Mouse (Mus musculus) adipocyte (in vitro differentiated cells): Measurements from ENCODE around the gene Trem1.
A peak's percentile ranks its signal among the peaks of the same experiment; 100 is the strongest.

ENCODE experiments used
- DNase-seq: peaks from one replicate; pipeline ENCODE4 v3.0.0-alpha.2; 2016; ENCODE audit warnings: low spot score

The Trem1 gene

GRCm38 (mm10) chr17:48232518-48232917 lies at the start of gene Trem1:
TSS of gene Trem1 (plus strand) at chr17:48232768.
- no peak for DNase-seq

DNA sequence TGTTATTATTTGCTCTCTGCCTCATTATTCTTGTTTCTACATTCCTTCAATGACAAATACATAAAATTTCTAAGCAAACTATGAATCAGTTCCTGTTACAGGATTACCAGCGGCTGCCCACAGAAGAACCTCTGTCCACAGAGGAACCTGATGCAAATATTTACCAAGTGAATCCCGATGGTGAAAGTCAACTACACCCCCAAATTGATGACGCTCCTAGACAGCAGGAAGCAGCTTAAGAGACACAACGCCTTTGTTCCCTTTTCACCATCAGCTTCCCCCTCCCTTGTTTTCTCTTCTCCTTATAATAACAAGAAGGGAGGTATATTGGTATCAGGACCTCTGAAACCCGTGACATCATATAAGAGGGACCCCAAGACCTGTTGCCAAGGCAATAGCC lies 47.3 kb upstream of the Trem1 start:
- DNase-seq: no peak

- no peak for DNase-seq
Measured at GRCm38 (mm10) chr17:48192366-48192765, 40.2 kb upstream of the Trem1 start.

DNA sequence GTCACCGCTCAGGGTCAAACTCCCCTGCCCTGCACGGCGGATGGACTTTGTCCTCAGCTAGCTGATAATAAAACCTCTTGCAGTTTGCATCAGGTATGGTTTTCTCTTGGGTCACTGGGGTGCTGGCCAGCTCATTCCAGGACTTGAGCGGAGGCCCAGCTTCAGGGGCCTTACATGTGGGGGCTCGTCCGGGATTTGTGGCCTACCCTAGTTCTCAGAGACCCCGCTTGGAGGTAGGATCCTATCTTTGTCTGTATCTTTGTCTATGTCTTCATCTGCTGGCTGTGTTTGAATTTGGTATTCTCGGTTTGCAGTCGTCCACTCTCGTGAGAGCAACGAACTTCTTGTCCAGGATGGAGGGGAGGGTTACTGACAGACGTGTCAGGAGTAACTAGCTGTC lies 29.5 kb upstream of the Trem1 start:
- no peak for DNase-seq

DNA sequence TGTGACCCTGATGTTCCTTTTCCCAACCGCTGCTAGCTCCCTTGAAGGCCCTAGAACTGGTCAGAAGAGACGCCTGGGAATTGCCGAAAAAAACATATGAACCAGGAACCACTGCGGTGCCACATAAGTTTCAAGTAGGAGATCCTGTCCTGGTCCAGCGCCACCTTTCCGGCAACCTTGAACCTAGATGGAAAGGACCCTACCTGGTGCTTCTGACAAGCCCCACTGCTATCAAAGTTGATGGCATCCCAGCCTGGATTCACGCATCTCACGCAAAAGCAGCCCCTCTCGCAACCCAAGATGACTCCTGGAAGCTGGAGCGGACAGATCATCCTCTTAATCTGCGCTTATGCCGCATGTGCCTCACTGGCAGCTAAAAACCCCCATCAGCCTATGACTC lies 20.0 kb upstream of the Trem1 start:
- no peak for DNase-seq

DNA sequence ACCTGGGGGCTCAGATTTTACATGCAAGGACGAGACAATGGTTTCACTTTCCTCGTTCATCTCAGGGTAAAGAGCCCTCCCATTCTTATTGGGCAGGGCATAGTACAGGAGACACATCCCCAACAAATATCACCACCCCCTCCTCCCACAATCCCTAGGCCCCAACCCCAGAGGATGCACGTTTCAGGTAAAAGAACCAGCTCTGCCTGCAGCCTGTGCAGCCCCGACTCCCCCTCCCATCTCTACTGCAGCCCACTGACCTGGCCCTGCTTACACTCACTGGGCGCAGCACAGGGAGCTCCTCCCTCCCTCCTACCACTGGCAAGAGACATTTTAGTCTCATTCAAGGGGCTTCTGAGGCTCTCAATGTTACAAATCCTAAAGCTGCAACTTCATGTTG lies 19.1 kb upstream of the Trem1 start:
- DNase-seq: no peak

DNA sequence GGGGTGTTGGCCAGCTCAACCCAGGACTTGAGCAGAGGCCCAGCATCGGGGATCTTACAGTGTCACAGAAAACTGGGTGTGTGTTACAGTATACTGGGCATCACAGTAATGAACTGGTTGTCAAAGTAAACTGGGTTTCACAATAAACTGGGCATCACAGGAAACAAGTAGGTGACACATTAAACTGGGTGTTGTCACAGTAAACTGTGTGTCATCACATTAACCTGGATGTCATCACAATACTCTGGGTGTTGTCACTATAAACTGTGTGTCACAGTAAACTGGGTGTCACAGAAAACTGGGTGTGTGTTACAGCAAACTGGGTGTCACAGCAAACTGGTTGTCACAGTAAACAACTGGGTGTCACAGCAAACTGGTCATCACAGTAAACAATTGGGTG lies 17.1 kb upstream of the Trem1 start:
- DNase-seq: no peak

GRCm38 (mm10) chr17:48230680-48231079 lies 1.9 kb upstream of the Trem1 start:
- no peak for DNase-seq

- DNase-seq: no peak
Measured at GRCm38 (mm10) chr17:48233789-48234188, 1.2 kb downstream of the Trem1 start.

GRCm38 (mm10) chr17:48234550-48234949 lies 2.0 kb downstream of the Trem1 start:
- no peak for DNase-seq

DNA sequence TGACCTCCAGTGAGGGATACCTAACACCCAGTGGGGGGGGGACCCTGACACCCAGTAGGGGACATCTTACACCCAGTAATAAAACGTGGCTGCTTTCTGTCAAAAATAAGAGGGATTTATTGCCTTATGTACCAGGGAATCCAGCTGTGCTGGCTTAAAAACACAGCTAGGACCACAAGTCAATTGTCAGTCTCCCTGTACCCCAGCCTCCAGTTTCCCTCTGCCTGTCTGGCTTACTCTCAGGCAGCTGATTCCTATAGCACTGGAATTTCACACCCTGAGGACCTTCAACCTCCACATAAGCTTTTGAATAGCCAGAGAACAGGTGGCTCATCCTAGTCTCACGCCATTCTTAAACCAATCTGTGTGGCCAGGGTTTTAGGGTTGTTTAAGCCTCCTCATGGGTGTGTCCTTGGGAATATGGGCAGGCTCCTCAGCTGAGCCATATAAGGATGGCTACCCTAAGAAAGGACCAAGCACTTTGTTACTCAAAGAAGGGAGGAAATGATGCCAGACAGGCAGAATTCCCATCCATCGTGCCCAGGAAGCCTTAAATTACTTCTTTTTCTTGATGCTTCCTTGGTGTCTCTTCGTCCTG lies 3.3 kb downstream of the Trem1 start:
- no peak for DNase-seq

- no peak for DNase-seq
Measured at GRCm38 (mm10) chr17:48237621-48238020, 5.1 kb downstream of the Trem1 start.

- DNase-seq: no peak
Measured at GRCm38 (mm10) chr17:48247221-48247928, 14.8 kb downstream of the Trem1 start, which contains the start of gene Trem3. TSS of gene Trem3 (plus strand) at chr17:48247777.

GRCm38 (mm10) chr17:48249039-48249438 lies 16.5 kb downstream of the Trem1 start:
- no peak for DNase-seq

DNA sequence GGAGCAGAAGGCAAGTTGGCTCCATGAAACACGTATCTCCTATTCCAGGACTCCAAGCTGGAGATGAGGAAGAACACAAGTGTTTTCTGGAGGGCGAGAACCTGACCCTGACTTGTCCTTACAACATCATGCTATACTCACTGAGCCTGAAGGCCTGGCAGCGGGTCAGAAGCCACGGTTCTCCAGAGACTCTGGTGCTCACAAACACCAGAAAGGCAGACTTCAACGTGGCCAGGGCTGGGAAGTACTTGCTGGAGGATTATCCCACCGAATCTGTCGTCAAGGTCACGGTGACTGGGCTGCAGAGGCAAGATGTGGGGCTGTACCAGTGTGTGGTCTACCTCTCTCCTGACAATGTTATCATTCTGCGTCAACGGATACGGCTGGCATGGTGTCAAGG lies 16.9 kb downstream of the Trem1 start:
- peak; percentile 14 for DNase-seq

DNA sequence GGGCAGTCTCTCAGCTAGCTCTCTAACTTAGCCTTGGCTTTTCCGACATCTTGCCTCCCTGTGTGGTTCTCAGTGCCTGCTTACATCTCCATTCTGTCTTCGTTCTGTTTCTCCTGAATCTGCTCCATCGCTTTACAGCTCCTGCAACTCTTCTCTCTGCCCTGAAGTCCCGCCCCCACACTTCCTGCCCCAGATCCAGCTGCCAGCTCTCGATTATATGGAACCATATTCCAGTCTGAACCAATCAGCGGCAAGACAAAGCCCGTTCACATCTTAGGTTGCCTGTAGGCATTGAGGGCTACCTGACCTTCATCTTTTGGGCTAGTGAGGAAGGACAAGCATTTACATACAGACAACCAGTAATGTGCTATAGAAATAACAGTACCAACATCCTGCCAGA lies 18.1 kb downstream of the Trem1 start:
- no peak for DNase-seq

DNA sequence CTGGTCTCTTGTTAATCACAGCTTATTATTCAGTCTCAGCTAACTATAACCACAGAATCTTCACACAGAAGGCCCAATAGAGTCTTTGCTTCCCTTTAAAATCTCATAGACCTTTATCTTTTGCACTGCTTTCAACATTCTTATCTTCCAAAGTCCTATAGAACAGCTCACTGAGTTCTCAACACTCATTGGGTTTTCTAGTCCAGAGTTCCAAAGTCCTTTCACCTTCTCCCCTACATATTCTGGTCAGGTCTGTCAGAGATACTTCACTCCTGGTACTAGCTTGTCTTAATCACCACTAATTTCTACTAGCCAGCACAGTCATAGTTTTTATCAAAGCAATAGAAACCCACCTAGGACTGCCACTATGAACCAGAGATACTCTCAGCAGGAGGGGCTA lies 24.0 kb downstream of the Trem1 start:
- DNase-seq: no peak

DNA sequence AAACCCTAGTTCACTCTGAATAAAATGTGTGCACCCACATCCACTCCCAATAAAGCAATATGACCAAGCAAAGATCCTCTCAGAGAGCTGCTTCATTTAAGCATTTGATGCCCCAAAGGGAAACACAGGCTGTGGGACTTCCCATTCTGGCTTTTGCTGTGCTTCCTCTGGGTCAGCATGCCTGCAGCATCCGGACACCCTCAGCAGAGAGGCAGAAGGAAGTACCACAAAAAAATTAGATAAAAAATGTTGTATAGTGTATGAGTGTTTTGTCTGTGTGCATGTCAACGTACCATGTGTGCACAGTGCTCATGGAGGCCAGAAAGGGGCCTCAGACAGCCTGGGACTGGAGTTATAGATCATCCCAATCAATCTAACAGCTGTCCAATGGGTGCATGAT lies 29.3 kb downstream of the Trem1 start:
- DNase-seq: no peak

DNA sequence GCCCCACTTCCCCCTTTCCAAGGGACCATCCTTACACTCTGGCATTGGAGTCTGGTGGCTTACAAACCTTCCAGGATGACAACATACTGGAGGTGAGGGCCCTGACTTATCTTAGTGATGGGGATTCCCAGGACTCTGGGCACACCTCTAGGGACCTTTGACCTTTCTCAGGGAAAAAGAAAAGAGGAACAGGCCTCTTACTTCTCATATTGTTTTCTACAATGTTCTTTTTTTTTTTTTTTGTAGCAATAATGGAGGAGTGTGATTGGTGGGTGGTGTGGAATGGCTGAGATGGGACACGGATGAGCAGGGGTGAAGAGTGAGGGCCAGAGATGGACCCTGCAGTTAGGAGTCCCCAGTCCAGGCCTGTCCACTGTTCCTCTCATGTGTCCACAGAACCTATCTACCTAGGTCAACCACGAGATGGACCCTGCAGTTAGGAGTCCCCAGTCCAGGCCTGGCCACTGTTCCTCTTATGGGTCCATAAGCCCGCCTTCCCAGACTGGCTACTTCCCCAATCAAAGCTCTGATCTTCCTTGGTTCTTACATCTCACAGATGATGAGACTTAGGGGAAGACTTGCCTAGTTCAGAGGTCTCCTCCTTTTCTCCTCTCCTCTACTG lies 31.3 kb downstream of the Trem1 start, which contains the start of gene Treml4:
TSS of gene Treml4 (plus strand) at position 555 of the 622 bp plus-strand sequence.
- no peak for DNase-seq

- no peak for DNase-seq
Measured at GRCm38 (mm10) chr17:48264662-48265061, 32.1 kb downstream of the Trem1 start.

- no peak for DNase-seq
Measured at GRCm38 (mm10) chr17:48266138-48266537, 33.6 kb downstream of the Trem1 start.

DNA sequence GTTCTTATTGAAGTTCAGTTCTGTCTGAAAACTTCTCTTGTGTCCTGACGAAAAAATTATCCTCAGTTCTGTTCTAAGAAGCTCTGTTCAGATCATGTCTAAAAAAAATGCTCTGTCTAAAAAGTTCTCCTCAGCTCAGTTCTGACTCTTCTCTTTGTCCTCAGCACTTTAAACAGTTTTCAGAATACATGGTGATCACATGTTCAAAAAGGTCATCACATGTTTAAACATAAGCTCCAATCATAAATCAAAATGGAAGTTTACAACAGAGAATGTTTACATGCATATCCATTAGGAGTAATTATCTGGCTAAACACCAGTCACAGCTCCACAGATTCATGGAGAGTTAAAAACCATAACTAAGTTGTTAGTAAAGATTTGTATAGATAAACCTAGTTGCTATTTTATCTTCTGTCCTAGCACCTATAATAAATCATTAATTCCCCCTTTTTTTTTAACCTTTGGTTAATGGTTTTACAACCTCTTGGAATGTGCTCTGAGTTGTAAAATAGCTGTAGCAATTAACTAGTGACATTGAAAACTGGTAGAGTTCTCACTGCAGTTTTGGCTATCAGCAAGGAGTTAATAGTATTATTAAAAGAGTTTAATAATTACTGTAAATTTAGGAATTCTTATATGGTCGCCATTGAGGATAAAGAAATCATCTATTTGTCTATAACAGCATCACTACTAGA lies 34.2 kb downstream of the Trem1 start:
- no peak for DNase-seq

DNA sequence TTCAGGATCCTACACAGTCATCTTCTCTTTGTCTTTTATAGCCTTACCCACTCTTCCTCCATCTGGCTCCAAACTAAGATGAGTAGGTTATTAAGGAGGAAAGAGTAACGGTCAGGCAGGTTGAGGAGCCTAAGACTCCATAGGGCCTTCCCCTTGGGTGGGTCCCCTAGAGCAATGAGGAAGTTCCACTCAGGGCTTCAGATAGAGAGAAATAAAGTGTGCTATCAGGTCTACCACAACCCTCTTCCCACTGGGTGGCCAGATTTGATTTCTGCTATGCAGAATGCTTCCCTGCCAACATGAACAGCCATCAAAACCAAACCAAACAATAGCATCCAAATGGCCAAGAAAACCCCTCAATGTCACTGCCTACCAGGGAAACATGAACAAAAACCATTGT lies 35.0 kb downstream of the Trem1 start:
- no peak for DNase-seq
